Mouse (Mus musculus): ENCODE data around the gene Lrp6.
A peak's percentile ranks its signal among the peaks of the same experiment; 100 is the strongest.

Lrp6 gene

DNA sequence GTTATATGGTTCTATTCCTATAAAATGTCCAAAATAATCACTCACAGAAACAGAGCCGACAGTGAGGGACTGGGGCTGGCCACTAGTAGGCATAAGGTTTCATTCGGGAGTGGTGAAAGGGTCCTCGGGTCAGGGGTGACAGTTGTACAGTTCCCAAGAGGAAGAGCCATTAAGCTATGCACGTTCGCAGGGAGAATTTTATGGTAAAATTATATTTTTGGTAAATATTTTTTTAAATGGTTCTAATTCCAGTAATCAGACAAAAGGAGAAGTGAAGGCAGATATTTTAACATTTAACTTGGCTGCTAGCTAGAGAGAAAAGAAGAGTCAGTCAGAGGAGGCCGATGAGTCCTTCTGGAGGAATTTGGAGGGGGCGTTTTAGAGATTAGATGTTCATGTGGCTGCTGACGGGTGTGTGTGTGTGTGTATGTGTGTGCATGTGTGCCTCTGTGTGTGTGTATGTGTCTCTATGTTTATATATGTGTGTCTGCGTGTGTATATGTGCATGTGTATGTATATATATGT is 131.8 kb downstream of the Lrp6 start:
- DNase-seq (ENCODE audit: low spot score): no peak

DNA sequence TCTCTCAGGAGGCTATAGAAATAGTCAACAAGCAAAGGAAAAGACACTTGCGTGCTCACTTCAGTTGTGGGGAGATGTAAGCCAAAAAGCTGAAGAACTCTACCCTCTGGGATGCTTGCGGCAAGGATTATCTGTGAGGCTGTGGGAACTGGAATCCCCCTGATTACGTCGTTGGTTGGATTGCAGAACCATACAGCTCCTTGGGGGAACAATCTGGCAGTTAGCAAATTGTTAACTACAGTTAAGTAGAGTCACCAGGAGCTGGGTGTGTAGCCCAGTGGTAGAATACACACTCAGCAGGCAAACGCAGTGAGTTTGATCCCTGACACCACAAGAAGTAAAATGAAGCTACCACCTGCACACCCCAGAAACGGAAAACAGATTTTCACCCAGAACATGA is 132.7 kb downstream of the Lrp6 start:
- no peak for DNase-seq (ENCODE audit: low spot score)

GRCm38 (mm10) chr6:134433281-134433680 is 133.5 kb downstream of the Lrp6 start:
- DNase-seq (ENCODE audit: low spot score): no peak

DNA sequence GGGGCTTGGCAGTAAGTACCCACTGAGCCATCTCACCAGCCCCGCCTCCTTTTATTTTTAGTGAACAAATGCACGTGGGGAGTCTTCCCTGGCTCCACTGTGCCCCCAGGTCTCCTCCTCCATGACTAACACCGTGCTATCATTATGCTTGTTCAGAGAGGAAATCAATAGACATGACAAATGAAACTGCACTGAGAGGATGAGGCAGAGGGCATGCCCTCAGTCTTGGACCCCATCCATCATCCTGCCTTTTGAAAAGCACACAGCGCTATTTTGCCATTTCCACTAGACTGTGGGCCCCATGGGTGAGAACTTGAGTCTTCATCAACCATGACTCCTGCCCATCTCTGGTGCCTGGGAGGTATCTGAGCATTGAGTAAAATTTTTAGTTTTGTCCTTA is 135.2 kb downstream of the Lrp6 start:
- DNase-seq (ENCODE audit: low spot score): no peak

DNA sequence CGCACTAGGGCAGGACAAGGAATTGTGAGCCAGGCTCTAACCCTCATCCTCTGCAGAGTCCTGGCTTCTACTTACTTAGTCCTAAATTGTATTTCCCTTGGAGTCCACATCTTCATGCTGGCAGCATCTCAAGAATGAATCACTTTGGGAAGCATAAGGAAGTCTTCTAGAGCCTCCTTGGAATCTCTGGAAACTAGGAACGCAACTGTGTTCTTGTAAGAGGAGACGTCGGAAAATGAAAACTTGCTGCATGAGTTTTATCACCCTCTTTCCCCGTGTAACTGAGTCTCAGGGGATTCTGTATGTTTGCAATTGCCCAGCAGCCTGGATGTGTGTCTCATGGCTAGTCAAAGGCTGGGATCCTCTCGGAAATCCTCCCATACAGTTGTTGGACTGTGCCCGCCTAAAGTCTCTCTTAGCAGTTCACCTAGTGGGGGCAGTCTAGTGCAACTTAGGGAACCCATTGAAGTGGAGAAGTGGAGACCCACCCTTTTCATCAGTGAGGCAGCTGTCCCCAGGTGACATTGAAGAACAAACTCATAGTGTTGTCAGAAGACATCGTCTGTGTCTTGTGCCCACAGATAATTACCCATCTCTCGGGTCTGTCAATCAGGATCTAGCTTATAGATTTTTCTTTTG is 136.5 kb downstream of the Lrp6 start:
- no peak for DNase-seq (ENCODE audit: low spot score)

GRCm38 (mm10) chr6:134428455-134428854 is 138.3 kb downstream of the Lrp6 start:
- DNase-seq (ENCODE audit: low spot score): no peak

DNA sequence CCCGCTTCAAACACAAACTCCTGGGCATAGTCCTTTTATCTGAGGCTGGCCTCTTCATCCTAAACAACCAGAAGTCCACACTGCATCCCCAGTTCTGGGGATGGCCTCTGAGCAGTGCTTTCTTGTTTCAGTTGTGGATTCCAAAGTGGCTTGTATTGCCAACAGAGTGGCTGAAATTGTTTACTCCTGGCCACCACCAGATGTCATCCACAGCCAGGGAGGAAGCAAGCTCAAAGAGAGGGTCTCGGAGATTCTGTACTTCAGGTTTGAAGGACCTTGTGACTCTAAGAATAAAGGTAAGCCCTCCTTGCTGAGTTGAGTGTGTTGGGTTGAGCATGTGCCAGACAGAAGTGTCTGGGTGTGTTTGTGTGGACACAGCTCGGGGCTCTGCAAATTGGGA is 139.6 kb downstream of the Lrp6 start:
- no peak for DNase-seq (ENCODE audit: low spot score)

DNA sequence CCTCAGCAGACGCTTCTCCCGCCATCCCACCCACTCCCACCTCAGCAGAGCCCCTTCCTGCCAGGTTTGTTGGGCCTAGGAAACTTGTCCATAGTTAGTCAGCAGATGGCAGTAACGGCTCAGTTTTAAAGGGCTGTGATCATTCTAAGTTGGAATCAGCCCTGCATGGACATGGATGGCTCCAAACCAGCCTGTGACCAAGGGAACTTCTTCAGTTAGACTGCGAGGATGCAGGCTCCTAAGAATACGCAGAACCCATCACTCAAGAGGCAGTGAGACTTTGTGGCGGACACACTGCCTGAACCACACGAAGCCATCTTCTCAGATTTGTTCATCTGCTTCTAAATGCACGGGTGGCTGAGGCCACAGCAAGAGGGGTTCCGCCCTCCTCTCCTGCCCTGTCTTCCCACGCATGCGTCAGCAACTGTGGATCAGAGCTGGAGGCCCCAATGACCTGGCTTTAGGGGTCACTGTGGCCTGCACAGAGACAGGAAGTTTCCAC is 141.5 kb downstream of the Lrp6 start:
- DNase-seq (ENCODE audit: low spot score): no peak

DNA sequence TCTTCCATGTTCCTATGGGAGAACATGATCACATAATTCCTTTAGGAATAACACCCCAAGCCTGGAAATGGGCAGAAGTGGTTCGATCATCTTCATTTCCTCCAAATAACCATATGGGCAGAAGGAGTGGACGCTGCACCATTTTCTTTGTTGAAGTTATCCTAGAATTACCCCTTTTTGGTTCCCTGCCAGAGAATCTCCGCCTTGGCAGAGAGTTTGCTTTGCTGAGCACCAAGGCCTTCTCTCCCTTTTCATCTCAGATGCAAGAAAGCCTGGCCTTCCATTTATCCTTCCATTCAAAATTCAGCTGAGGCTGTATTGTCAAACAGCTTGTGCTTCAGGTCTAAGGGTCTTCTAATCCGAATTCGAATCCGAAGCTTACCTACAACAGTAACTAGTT is 144.8 kb downstream of the Lrp6 start:
- DNase-seq (ENCODE audit: low spot score): no peak

GRCm38 (mm10) chr6:134420375-134420774 is 146.4 kb downstream of the Lrp6 start:
- DNase-seq (ENCODE audit: low spot score): no peak

- no peak for DNase-seq (ENCODE audit: low spot score)
These were observed 148.9 kb downstream of the Lrp6 start for GRCm38 (mm10) chr6:134417886-134418285.

- no peak for DNase-seq (ENCODE audit: low spot score)
These were observed 150.1 kb downstream of the Lrp6 start for GRCm38 (mm10) chr6:134416556-134417105.

GRCm38 (mm10) chr6:134414532-134414883 is 152.3 kb downstream of the Lrp6 start:
- no peak for DNase-seq (ENCODE audit: low spot score)

GRCm38 (mm10) chr6:134413706-134414531 is 152.8 kb downstream of the Lrp6 start:
- DNase-seq (ENCODE audit: low spot score): peak; percentile 76

DNA sequence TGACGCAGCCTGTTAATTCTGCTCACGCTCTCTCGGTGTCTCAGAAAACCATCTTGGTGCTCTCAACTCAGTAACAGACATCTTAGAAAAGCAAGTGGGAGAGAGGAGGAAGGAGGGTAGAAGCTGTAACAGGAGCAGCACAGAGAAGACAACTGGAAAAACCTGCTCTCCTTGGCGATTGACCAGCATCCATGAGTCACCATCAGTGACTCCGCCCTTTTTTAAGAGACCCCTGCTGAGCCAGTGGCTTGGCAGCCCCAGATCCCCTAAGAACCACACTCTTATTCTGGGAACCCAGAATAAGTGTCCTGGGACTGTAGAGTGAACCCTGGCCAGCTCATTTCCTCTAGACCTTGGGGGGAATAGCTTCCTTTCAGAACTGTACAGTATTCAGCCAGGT is 159.5 kb downstream of the Lrp6 start:
- no peak for DNase-seq (ENCODE audit: low spot score)

- no peak for DNase-seq (ENCODE audit: low spot score)
These were observed 163.1 kb downstream of the Lrp6 start for GRCm38 (mm10) chr6:134403684-134404070.

- peak; percentile 53 for DNase-seq (ENCODE audit: low spot score)
These were observed 163.7 kb downstream of the Lrp6 start for GRCm38 (mm10) chr6:134402914-134403683.
